Mouse (Mus musculus) macrophage (primary cell): Measurements from ENCODE around the gene Lingo1. TPM values are rescaled to one million over a fixed set of nuclear protein-coding genes. Genes with fewer than 3 reads are reported as not detected.

Source experiments
- H3K27ac ChIP-seq: fragments of 350-480 bp; formaldehyde crosslinking; 2 replicates; pipeline ENCODE4 v1.9.0; 2021
- H3K36me3 ChIP-seq: fragments of 350-480 bp; formaldehyde crosslinking; 2 replicates; pipeline ENCODE4 v1.9.0; 2021; ENCODE audit errors: inconsistent target
- H3K4me3 ChIP-seq: fragments of 350-480 bp; formaldehyde crosslinking; 2 replicates; pipeline ENCODE4 v1.9.0; 2021; ENCODE audit errors: inconsistent target
- H3K79me2 ChIP-seq: fragments of 350-480 bp; formaldehyde crosslinking; 2 replicates; pipeline ENCODE4 v1.9.0; 2021; ENCODE audit errors: inconsistent target
- WGBS: methylation state at CpG from one replicate; pipeline ENCODE4 v1.1.7; 2026; ENCODE audit warnings: inconsistent platforms; ENCODE audit not compliant: missing documents; 5-methylcytosine and 5-hydroxymethylcytosine counted together
- polyA plus RNA-seq: library from polyadenylated mRNA; stranded (reverse); fragments of 250-400 nt; gene quantifications from 3 replicates; pipeline ENCODE4 v1.2.4, GENCODE M21; 2018; ENCODE audit warnings: inconsistent platforms

Gene Lingo1
- polyA plus RNA-seq, 1 experiment from 2014 or later: not detected

DNA sequence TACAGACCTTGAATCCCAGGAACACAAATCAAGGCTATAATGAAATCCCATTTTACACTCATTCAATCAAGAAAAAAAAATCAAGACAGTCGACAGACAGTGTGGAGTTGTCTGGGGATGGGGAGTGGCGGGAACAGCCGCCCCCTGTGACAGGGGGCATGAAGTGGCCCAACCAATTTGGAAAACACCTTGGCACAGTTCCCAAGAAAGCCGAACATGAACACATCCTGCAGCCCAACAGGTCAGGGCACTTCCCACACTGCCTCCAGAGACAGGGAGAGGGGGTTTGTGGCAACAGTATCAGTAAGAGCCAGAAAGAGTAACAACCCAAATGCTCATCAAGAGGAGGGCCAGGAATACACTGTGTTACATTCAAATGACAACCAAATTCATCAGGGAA lies 165.3 kb downstream of the Lingo1 start:
- Histone ChIP-seq H3K4me3 (no peak overlapping the region), H3K27ac (no peak overlapping the region), H3K79me2 (no peaks in the 10 kb centered on the region), H3K36me3 (no peaks in the 10 kb centered on the region)
- WGBS: 74% methylated on average over 4 of the region's 4 CpGs

DNA sequence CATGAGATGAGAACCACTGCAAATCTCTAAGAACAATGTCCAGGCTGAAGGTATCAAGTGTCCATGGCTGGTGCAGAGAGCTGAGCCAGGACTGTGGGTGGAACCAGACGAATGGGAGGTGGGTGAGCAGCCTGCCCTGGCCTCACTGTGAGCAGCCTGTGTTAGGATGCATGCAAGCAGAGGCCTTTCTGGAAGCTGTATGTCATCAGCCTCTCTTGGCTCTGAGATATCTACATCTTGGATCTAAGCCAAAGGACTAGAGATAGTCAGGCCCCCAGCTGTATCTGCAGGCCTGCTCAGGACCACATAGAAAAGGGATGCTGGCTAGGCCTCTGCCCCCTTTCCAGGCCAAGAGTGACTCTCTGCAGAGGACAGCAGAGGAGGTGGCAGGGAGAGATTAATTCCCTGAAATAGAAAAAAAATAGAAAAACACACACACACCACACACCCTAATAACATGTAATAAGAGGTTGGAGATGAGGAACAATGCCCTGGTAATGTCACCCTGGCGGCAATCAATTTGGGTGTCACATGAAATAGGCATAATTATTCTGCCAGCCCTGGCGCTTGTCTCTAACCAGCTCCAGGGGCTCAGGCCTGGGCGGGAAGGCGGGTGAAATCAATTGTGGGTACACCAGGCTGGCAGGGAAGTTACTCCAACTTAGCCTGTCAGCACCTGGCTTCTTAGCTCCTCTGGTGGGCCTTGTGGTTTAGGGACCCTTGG lies 166.4 kb downstream of the Lingo1 start:
- no peaks in the 10 kb centered on the region for H3K36me3 ChIP-seq
- 90% methylated on average over 5 of the region's 5 CpGs for WGBS
- no peak overlapping the region for H3K27ac ChIP-seq
- H3K79me2 ChIP-seq: no peaks in the 10 kb centered on the region
- H3K4me3 ChIP-seq: no peak overlapping the region

DNA sequence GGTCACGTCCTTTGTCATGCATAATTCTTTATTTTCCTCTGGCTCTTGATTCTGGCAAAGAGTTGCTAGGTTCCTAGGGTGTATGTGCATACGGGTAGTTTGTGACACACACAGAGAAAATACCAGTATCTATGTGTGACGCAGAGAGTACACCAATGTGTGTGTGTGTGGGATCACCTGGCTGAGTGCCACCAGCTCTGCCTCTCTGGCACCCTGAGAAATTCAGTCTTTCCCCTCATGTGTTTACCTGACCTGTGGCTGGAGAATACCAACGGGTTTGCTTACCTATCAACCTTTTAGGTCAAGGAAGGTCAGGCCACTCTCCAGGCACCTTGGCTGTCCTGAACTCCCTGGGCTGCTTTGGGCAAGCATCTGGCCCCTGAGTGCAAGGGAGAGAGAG lies 169.0 kb downstream of the Lingo1 start:
- Histone ChIP-seq H3K79me2 (no peaks in the 10 kb centered on the region), H3K36me3 (no peaks in the 10 kb centered on the region), H3K27ac (no peak overlapping the region), H3K4me3 (no peak overlapping the region)
- 94% methylated on average over 4 of the region's 4 CpGs for WGBS

DNA sequence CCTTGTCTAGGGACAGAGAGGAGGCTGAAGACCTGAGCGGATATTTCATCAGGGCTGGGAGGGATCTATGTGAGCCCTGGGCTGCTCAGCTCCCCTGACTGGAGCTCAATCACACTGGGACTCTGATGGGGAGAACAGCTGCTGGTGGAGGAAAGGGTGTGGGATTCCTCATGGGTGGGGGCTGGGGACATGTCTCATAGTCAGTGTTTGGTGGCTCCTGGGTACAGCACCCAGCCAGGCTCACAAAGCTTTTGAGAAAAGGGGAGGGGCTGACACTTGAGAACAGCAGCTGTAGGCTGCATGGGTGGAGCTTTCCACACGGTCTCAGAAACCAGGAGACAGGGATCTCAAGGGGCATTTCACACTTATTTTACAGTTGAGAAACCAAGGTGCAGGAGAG lies 171.3 kb downstream of the Lingo1 start:
- Histone ChIP-seq H3K36me3 (no peaks in the 10 kb centered on the region), H3K79me2 (no peaks in the 10 kb centered on the region), H3K4me3 (no peak overlapping the region), H3K27ac (no peak overlapping the region)
- 30% methylated on average over 2 of the region's 2 CpGs for WGBS

DNA sequence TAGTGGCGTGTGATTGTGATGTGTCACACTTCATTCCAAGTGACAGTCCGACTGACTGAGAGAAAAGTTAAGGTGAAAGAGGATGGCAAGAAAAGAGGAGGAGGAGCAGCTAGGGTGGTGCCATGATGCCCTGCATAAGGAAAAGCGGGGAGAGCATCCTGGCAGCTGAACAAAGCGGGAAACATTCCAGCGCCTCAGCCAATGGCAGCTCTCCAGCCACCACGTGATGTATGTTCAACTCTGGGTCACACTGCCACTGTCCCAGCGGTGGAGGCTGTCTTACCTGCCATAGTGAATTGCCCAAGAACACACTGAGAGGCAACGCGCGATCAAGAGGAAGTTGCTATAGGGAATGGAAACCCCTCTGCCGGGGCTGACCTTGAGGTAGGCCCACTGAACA lies 172.9 kb downstream of the Lingo1 start:
- Histone ChIP-seq H3K4me3 (no peak overlapping the region), H3K36me3 (no peaks in the 10 kb centered on the region), H3K79me2 (no peaks in the 10 kb centered on the region), H3K27ac (no peak overlapping the region)
- WGBS: 73% methylated on average over 11 of the region's 11 CpGs

DNA sequence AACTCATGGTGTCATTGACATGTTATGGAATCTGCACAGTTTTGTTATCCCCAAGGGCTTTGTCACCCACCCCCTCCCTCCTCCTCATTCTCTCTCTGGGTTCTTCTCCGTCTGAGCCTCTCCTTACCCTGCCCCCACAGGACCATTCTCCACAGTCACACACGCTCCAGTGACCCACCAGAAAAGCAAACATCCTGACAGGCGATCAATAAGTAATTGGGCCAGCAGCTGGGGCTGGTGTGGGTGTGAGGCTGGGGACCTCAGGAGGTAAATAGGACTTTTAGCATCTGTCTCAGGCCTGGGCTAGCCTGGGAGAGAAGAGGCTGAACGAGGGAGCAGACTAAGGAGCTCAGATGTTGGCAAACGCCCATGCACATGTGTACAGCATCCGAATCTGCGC lies 173.5 kb downstream of the Lingo1 start:
- Histone ChIP-seq H3K4me3 (no peak overlapping the region), H3K79me2 (no peaks in the 10 kb centered on the region), H3K36me3 (no peaks in the 10 kb centered on the region), H3K27ac (no peak overlapping the region)
- WGBS: 88% methylated on average over 7 of the region's 7 CpGs

DNA sequence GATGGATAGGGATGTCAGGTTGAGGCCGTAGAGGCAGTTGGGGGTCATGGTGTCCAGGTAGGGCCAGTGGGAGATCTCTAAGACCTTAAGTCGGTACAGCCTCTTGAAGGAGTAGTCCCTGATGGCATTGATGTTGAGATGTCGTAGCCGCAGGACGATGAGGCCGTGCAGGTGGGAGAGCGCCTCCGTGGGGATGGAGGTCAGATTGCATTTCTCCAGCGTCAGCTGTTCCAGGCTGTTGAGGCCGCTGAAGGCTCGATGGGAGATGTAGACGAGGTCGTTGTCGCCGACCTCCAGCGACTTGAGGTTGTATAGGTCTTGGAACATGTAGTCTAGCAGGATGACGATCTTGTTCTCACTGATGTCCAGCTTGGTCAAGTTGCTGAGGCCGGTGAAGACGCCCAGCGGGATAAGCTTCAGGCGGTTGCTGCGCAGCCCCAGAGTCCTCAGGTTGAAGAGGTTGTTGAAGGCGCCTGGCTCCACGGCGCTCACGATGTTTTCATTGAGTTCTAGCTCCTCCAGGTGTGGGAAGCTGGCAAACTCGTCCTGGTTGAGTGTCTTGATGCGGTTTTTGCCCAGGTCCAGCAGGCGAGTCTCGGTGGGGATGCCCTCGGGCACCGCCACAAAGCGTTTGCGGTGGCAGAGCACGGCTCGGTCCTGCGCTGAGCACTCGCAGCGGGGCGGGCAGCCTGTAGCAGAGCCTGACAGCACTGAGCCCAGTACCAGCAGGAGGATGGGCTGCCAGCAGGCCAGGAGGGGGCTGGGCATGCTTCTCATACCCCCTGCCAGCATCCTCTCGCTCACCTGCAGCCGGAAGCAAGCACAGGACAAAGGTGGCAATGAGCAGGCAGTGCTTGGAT lies 175.5 kb downstream of the Lingo1 start:
- H3K36me3 ChIP-seq: no peaks in the 10 kb centered on the region
- 34% methylated on average over 42 of the region's 42 CpGs for WGBS
- no peak overlapping the region for H3K4me3 ChIP-seq
- no peaks in the 10 kb centered on the region for H3K79me2 ChIP-seq
- H3K27ac ChIP-seq: no peak overlapping the region

DNA sequence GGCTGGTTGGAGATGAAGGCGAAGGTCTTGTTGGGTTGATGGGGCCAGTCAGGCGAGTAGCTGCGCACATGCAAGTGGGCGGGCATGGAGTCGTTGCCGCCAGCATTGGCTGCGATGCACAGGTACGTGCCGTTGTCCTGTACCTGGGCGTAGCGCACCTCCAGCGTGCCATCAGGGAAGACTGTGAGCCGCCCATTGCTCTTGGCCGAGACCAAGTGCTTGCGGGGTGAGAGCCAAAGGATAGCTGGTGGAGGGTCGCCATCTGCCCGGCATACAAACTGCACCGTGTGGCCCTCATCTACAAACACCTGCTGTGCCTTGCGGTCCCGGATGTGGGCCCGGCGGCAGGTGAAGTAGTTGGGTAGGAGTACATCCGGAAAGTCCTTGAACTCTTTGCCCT lies 176.6 kb downstream of the Lingo1 start:
- Histone ChIP-seq H3K4me3 (no peak overlapping the region), H3K79me2 (no peaks in the 10 kb centered on the region), H3K27ac (no peak overlapping the region), H3K36me3 (no peaks in the 10 kb centered on the region)
- WGBS: 85% methylated on average over 23 of the region's 23 CpGs

DNA sequence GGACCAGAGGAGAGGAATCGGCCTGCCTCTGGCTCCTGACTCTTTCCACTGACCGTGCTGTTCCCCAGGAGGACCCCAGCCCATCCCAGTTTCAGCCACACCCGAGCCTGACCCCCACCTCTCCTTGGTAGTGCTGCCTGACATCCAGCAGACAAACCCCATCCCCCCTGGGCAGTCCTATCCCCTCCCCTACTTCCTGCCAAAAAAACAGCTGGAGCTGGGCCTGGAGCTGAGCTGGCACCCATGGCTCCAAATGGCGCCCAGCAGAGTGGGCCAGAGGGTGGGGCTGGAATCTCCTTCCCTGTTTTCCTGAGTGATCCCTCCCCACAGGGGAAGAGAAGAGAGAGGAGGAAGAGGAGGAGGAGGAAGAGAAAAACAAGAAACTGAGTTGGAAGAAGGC lies 177.6 kb downstream of the Lingo1 start:
- no peak overlapping the region for H3K4me3 ChIP-seq
- H3K27ac ChIP-seq: no peak overlapping the region
- no peaks in the 10 kb centered on the region for H3K79me2 ChIP-seq
- WGBS: 89% methylated on average over 4 of the region's 4 CpGs
- H3K36me3 ChIP-seq: no peaks in the 10 kb centered on the region

DNA sequence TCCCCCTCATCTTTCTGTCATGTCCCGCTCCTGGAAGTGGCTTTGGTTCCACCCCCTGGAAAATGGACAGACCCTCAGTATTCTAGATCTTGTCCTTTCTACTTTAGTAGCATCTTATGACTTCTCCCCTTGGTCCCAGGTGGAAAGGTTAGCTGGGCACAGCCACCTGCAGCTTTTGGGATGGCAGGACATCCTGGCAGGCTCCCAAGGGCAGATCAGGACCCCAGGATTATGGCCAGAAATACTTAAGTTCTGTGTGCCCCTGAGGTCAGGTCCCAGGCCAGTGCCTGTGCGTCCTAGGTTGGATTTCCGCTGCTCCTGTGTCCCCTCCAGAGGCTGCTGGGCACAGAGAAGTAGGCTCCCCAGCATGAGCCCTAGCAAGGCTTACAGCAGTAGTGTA lies 180.2 kb downstream of the Lingo1 start:
- 96% methylated on average over 3 of the region's 3 CpGs for WGBS
- Histone ChIP-seq H3K27ac (no peak overlapping the region), H3K79me2 (no peaks in the 10 kb centered on the region), H3K4me3 (no peak overlapping the region), H3K36me3 (no peaks in the 10 kb centered on the region)

DNA sequence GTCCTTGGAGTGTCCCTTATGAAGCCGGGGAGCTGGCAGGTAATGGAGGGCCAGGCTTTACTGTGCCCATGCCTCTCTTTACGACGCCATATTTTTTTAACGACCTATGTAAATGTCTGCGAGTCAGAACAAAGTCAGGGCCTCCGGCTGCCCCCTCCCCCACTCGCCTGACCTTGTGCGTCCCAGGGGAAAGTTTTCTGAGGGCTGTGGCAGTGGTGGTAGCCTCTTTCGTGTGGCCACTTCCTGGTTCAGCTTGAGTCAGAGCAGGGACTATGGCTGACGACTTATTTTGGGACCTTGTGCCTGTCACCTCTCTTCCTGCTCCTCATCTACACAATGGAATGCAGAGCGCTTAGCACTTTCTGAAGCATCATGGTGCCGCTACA lies 183.5 kb downstream of the Lingo1 start:
- H3K27ac ChIP-seq: no peak overlapping the region
- no peaks in the 10 kb centered on the region for H3K79me2 ChIP-seq
- no peak overlapping the region for H3K4me3 ChIP-seq
- H3K36me3 ChIP-seq: no peaks in the 10 kb centered on the region
- WGBS: 65% methylated on average over 12 of the region's 12 CpGs

DNA sequence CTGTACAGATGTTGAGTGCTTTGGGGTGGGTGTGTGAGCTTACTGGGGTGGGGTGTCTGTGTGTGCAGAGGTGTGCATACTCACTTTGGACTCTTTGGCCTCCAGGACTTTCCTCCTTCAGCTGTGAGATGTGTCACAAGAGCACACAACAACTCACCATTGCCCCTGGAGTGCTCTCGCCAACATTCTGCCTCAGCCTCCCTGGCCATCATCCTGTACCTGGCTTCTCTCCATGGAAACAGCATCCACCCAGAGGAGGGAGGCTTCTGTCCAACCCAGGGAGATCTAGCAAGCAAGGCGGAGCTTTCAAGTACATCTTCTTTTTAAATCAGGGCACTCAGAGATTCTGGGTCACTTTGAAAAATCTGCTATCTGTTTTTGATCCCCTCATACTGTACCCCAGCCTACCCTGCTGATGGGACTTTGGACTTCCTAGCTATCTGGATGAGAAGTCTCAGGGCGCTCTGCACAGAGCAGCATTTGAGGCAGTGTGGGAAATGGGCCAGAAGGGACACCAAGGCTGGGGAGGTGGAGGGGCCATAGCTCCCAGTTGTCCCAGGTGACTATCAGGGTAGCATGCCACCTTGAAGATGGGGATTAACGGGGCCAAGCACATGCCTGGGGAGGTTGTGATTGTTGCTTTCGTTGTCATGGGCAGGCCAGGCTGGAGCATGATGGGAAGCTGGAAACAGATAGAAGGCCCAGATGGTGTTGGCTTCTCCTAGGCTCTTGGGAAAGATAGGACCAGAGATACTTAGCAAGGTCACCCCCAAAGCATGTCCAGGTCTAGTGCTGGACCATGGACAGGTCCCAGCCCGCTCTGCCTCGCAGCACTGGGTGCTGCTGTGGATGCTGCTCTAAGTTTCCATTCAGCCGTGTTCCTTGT lies 184.1 kb downstream of the Lingo1 start:
- Histone ChIP-seq H3K79me2 (no peaks in the 10 kb centered on the region), H3K27ac (no peak overlapping the region), H3K4me3 (no peak overlapping the region), H3K36me3 (no peaks in the 10 kb centered on the region)
- WGBS: 94% methylated on average over 8 of the region's 8 CpGs

DNA sequence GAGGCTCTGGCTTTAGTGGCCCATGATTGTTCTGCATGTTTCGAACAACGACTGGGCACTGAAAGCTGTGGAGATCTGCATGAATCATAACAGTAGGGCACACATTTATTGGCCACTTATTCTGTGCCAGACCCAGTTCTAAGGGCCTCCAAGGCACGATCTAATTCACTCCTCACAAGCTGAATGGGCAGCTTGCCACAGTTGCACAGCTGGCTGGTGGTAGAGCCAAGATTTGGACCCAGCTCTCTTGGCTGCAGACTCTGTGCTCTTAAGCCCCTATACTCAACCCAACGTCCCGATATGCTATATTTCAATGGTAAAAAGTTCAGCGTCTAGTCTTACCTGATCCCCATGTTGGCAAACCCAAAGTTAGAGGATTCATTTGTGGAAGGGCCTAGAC lies 185.3 kb downstream of the Lingo1 start:
- Histone ChIP-seq H3K27ac (no peak overlapping the region), H3K79me2 (no peaks in the 10 kb centered on the region), H3K4me3 (no peak overlapping the region), H3K36me3 (no peaks in the 10 kb centered on the region)
- 95% methylated on average over 6 of the region's 6 CpGs for WGBS

DNA sequence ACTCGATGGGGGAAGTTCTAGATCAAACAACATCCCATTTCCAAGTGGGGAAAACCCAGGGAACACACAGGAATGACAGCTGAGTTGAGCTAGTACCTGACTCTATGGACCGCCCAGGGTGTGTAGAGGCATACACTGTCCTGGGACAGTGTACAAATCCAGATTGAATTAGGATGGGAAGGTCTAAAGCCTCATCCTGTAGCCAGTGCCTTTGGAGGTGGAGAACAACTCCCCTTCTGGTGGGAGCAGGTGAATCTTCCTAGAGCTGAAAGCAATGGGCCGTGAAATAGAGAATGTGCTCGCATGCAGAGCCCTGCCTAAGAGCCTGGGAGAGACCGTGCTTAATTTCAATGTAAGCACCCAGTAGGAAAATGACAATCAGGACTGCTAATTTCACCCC lies 185.8 kb downstream of the Lingo1 start:
- Histone ChIP-seq H3K36me3 (no peaks in the 10 kb centered on the region), H3K4me3 (no peak overlapping the region), H3K27ac (no peak overlapping the region), H3K79me2 (no peaks in the 10 kb centered on the region)
- 88% methylated on average over 5 of the region's 5 CpGs for WGBS

DNA sequence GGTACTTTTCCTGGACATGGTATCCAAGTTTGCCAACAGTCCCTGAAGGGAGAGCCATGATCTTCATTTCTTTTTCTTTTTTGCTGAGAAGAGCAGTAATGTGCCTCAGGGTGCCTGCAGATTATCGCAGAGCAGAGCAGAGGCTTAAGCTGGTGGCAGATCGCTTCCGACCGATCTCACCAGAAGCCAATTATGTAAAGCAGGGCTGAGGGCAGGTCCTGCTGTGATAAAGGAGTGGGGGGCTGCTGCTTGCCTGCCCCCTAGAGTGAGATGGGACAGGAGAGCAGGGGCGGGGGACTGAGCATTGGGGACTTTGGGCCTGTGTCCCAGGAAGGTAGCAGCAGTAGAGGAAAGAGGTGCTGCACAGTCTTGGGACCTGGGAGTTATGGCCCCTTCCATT lies 186.8 kb downstream of the Lingo1 start:
- Histone ChIP-seq H3K36me3 (no peaks in the 10 kb centered on the region), H3K79me2 (no peaks in the 10 kb centered on the region), H3K27ac (no peak overlapping the region), H3K4me3 (no peak overlapping the region)
- 51% methylated on average over 5 of the region's 5 CpGs for WGBS
